Mouse (Mus musculus): ENCODE results near the gene Zfp119b. TPM values are rescaled to one million over a fixed set of nuclear protein-coding genes. Genes with fewer than 3 reads are reported as not detected.
A peak's percentile ranks its signal among the peaks of the same experiment; 100 is the strongest.

The Zfp119b gene
- polyA plus RNA-seq, 2 experiments: 3.5 to 7.1 TPM

GRCm38 (mm10) chr17:55933191-55933590 lies 16.1 kb downstream of the Zfp119b start:
- Histone ChIP-seq H3K4me2 (replicated peaks; ENCODE audit: low read depth, low read length, severe bottlenecking) (no peak overlapping the region), H3K4me3 (replicated peaks; ENCODE audit: low read length) (no peak overlapping the region), H3K27me3 (ENCODE audit: control insufficient read depth, insufficient read depth, low read length) (no peaks in the 10 kb centered on the region), H3K9me3 (ENCODE audit: control insufficient read depth, low read length) (peaks cover 4% of the 10 kb centered on the region; the same call in 1 of the 2 replicates), H3K36me3 (ENCODE audit: control insufficient read depth, insufficient read depth, low read length) (no peaks in the 10 kb centered on the region; the same call in 1 of the 2 replicates), H3K9ac (ENCODE audit: low read depth, low read length, severe bottlenecking) (no peak overlapping the region), H3K27ac (replicated peaks; ENCODE audit: low read depth, low read length) (no peak overlapping the region), H3K4me1 (ENCODE audit: control insufficient read depth, insufficient read depth, low read length) (no peaks in the 10 kb centered on the region)
- no peak for TF ChIP-seq POLR2A (IDR thresholded peaks at IDR 0.05; ENCODE audit: borderline replicate concordance, extremely low read depth, insufficient read depth, insufficient read length)
- no peak for DNase-seq (ENCODE audit: low spot score)
- WGBS: 96% methylated on average over 15 of the region's 15 CpGs
- ATAC-seq (ENCODE audit: low FRiP score, low read depth): no peak

DNA sequence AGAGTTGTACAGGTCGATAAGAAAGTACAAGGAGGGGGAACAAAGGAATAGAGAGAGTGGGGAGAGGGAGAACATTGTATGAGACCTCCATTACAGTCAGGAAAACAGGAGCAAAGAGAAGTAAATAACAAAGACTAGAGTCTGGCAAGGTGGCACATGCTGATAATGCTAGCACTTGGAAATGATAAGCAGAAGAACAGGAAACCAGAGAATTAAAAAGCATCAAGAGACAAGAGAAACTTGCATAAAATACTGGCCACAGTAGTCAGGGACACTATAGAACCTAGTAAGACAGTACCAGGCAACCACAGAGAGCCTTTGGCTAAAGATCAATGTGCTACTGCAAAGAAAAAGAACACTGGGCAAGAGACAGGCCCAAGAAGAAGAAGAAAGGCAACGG lies 16.7 kb downstream of the Zfp119b start:
- H3K9me3 ChIP-seq (ENCODE audit: control insufficient read depth, low read length): no peaks in the 10 kb centered on the region
- DNase-seq (ENCODE audit: low spot score): no peak
- WGBS: 67% methylated on average over 2 of the region's 2 CpGs
- H3K4me3 ChIP-seq (replicated peaks; ENCODE audit: low read length): peak overlapping the region; percentile 48
- peak overlapping the region; percentile 73 for H3K4me2 ChIP-seq (replicated peaks; ENCODE audit: low read depth, low read length, severe bottlenecking)
- no peak overlapping the region for H3K27ac ChIP-seq (replicated peaks; ENCODE audit: low read depth, low read length)
- no peaks in the 10 kb centered on the region for H3K36me3 ChIP-seq (ENCODE audit: control insufficient read depth, insufficient read depth, low read length)
- ATAC-seq (ENCODE audit: low FRiP score, low read depth): no peak
- 0 out of 2 replicates have a peak overlapping the region, but pooled peaks have one; percentile 73 for H3K9ac ChIP-seq (ENCODE audit: low read depth, low read length, severe bottlenecking)
- H3K27me3 ChIP-seq (ENCODE audit: control insufficient read depth, insufficient read depth, low read length): no peaks in the 10 kb centered on the region
- H3K4me1 ChIP-seq (ENCODE audit: control insufficient read depth, insufficient read depth, low read length): no peaks in the 10 kb centered on the region
- no peak for TF ChIP-seq POLR2A (IDR thresholded peaks at IDR 0.05; ENCODE audit: borderline replicate concordance, extremely low read depth, insufficient read depth, insufficient read length)

DNA sequence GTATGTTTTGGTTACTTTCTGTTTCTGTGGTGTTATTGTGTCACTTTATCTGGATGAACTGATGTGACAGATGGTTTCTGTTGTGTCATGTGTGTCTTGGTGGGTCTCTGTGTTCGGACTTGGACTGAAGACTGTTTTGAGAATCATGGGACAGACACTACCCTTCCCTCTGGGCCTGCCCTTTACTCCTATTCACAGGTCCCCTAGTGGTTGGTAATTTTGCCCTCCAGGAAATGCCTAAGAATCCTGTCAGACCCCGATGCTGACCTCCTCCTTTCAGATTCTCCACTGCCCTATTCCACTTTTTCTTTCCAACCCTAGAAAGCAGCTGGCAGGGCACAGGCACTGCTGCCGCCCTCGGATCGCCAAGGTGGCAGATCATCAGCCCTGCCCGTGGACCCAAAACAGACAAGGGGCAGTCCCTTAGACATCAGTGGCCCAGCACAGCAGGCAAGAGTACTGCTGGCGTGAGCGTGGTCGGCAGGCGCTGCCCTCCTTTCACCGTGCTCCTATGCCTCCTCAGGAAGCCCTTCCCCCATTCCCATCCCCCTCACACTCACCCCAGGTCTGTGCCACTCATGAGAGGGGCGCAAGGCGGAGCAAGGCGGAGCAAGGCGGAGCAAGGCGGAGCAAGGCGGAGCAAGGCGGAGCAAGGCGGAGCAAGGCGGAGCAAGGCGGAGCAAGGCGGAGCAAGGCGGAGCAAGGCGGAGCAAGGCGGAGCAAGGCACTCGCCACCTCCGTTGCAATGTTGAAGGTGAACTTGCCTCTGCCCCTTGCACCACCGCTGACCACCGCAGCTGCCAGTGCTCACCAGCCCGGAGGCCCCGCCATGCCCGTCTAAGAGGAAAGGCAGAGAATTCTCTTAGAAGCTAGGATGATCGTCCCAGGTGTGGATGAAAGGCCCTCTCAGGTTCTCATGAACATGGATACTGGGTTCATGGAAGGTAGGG lies 17.5 kb downstream of the Zfp119b start:
- under 1% methylated on average over 31 of the region's 33 CpGs for WGBS
- ATAC-seq (ENCODE audit: low FRiP score, low read depth) (peak; percentile 93), DNase-seq (ENCODE audit: low spot score) (peak; percentile 59)
- Histone ChIP-seq H3K36me3 (ENCODE audit: control insufficient read depth, insufficient read depth, low read length) (no peaks in the 10 kb centered on the region), H3K27ac (replicated peaks; ENCODE audit: low read depth, low read length) (peak overlapping the region; percentile 45; the same call in 1 of the 2 replicates), H3K9ac (ENCODE audit: low read depth, low read length, severe bottlenecking) (peak overlapping the region; percentile 73), H3K4me3 (replicated peaks; ENCODE audit: low read length) (peak overlapping the region; percentile 48), H3K4me2 (replicated peaks; ENCODE audit: low read depth, low read length, severe bottlenecking) (peak overlapping the region; percentile 73), H3K4me1 (ENCODE audit: control insufficient read depth, insufficient read depth, low read length) (no peaks in the 10 kb centered on the region), H3K27me3 (ENCODE audit: control insufficient read depth, insufficient read depth, low read length) (no peaks in the 10 kb centered on the region), H3K9me3 (ENCODE audit: control insufficient read depth, low read length) (no peaks in the 10 kb centered on the region)
- TF ChIP-seq POLR2A (IDR thresholded peaks at IDR 0.05; ENCODE audit: borderline replicate concordance, extremely low read depth, insufficient read depth, insufficient read length): no peak; the same call in 1 of the 2 replicates

GRCm38 (mm10) chr17:55906669-55907068 lies 42.6 kb downstream of the Zfp119b start:
- no peak for TF ChIP-seq POLR2A (IDR thresholded peaks at IDR 0.05; ENCODE audit: borderline replicate concordance, extremely low read depth, insufficient read depth, insufficient read length)
- no peak for DNase-seq (ENCODE audit: low spot score)

DNA sequence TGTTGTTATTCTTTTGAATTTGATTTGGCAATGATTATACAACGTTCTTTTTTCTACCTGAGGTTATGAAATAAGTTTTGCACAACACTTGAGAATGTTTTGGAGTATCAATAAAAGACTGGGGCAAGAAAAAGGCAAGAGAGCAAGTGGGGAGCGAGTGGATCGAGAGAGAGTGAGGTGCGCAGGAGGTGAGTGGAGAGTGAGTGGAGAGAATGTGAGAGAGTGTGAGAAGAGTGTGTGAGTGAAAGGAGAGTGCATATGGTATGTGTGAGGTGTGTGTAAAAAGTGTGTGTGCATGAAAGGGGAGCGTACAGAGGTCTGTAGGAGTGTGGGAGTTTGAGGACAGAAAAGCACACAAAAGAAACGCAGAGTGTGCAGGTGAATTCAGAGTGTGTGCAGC lies 45.2 kb downstream of the Zfp119b start:
- Histone ChIP-seq H3K27ac (replicated peaks; ENCODE audit: low read depth, low read length) (no peak overlapping the region), H3K36me3 (ENCODE audit: control insufficient read depth, insufficient read depth, low read length) (no peaks in the 10 kb centered on the region), H3K9ac (ENCODE audit: low read depth, low read length, severe bottlenecking) (no peak overlapping the region), H3K9me3 (ENCODE audit: control insufficient read depth, low read length) (peaks cover 5% of the 10 kb centered on the region; the same call in 1 of the 2 replicates), H3K4me3 (replicated peaks; ENCODE audit: low read length) (no peak overlapping the region), H3K27me3 (ENCODE audit: control insufficient read depth, insufficient read depth, low read length) (no peaks in the 10 kb centered on the region), H3K4me1 (ENCODE audit: control insufficient read depth, insufficient read depth, low read length) (no peaks in the 10 kb centered on the region), H3K4me2 (replicated peaks; ENCODE audit: low read depth, low read length, severe bottlenecking) (no peak overlapping the region)
- TF ChIP-seq POLR2A (IDR thresholded peaks at IDR 0.05; ENCODE audit: borderline replicate concordance, extremely low read depth, insufficient read depth, insufficient read length): no peak
- DNase-seq (ENCODE audit: low spot score) (no peak), ATAC-seq (ENCODE audit: low FRiP score, low read depth) (no peak)
- 77% methylated on average over 6 of the region's 6 CpGs for WGBS

More at GRCm38 (mm10) chr17:55906669-55907068, 42.6 kb downstream of the Zfp119b start:
- Histone ChIP-seq H3K9ac (ENCODE audit: low read depth, low read length, severe bottlenecking) (no peak overlapping the region), H3K4me1 (ENCODE audit: control insufficient read depth, insufficient read depth, low read length) (no peaks in the 10 kb centered on the region), H3K27me3 (ENCODE audit: control insufficient read depth, insufficient read depth, low read length) (no peaks in the 10 kb centered on the region), H3K4me2 (replicated peaks; ENCODE audit: low read depth, low read length, severe bottlenecking) (no peak overlapping the region), H3K9me3 (ENCODE audit: control insufficient read depth, low read length) (no peaks in the 10 kb centered on the region), H3K27ac (replicated peaks; ENCODE audit: low read depth, low read length) (no peak overlapping the region), H3K36me3 (ENCODE audit: control insufficient read depth, insufficient read depth, low read length) (no peaks in the 10 kb centered on the region), H3K4me3 (replicated peaks; ENCODE audit: low read length) (no peak overlapping the region)
- ATAC-seq (ENCODE audit: low FRiP score, low read depth): no peak

Measured in limb, embryonic 14.5 days (tissue).